Mouse (Mus musculus): ENCODE data around the gene Kirrel3. TPM values are rescaled to one million over a fixed set of nuclear protein-coding genes. Genes with fewer than 3 reads are reported as not detected.

The Kirrel3 gene
- polyA plus RNA-seq, 1 experiment from 2014 or later = 1.0 TPM

DNA sequence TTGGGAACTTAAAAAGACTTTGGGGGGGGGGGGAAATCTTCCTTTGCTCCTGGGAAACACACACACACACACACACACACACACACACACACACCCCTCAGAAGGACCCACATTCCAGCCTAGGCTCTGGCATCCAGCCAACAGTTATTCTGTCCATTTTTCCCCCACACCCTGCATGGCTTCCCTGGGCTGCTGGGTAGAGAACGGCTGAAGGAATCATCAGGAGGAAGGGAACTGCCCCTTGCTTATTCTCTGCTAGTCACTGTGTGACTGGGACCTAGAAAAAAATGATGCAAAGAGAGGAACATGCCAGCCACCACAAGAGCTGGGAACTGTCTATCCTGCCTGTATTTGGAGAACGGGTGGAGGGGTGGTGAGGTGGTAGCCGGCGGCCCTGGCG is 532.4 kb downstream of the Kirrel3 start:
- Histone ChIP-seq H3K27me3 (ENCODE audit: insufficient read depth, poor library complexity, severe bottlenecking) (peaks cover 33% of the 10 kb centered on the region; the same call in 1 of the 2 replicates), H3K4me3 (peak overlapping the region; percentile 29; the same call in 1 of the 2 replicates), H3K4me1 (peaks cover 11% of the 10 kb centered on the region), H3K9me3 (no peaks in the 10 kb centered on the region), H3K27ac (no peak overlapping the region), H3K36me3 (no peaks in the 10 kb centered on the region)
- no peak for DNase-seq (ENCODE audit: low spot score)
- WGBS = 11% methylated on average over 5 of the region's 5 CpGs

DNA sequence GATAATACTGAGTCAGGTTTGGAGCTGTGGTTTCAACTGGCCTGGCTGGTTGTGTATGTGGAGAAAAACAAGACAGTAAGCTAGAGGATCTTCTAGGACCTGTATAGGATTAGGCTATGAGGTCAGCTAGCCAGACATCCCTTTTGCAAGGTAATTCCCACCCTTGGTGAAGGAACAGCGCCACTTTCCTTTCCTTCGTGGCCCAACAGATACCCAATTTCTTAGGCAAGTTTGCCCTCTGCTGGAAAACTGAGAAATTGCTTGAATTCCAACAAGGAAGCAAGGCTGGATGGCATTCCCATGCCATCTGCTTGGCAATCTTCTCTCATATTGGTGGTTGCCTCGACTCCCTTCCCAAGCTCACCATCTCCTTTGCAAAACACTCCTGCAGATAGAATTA is 533.7 kb downstream of the Kirrel3 start:
- Histone ChIP-seq H3K4me3 (no peak overlapping the region), H3K36me3 (no peaks in the 10 kb centered on the region), H3K27ac (no peak overlapping the region), H3K9me3 (no peaks in the 10 kb centered on the region), H3K4me1 (peaks cover 13% of the 10 kb centered on the region), H3K27me3 (ENCODE audit: insufficient read depth, poor library complexity, severe bottlenecking) (peaks cover 45% of the 10 kb centered on the region)
- no peak for DNase-seq (ENCODE audit: low spot score)
- 11% methylated on average over 3 of the region's 3 CpGs for WGBS

DNA sequence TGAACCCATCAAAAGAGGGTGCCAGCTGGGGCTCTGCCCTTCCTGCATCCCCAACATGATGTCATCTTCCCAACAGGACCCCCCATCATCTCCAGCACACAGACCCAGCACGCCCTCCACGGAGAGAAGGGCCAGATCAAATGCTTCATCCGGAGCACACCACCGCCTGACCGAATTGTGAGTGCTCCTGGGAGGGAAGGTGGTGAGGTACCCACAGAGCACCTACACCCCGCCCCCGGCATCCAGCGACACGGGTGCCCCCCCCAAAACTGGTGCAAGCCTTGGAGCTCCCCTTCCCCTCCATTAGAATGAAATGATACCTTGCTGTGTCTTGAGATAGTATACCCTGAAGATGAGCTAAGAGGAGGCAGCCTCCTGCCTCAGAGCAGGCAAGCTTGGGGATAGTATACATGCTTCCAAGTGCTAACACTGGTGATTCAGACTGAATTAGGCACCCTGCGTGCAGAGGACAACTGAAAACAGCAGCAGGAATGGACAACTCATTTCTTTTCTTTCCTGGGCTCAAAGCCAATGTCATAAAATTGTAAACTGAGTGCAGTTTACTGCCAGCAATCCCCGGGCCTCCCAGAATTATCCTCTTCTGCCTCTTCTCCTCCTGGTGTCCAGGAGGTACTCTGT is 534.4 kb downstream of the Kirrel3 start:
- H3K27me3 ChIP-seq (ENCODE audit: insufficient read depth, poor library complexity, severe bottlenecking) = peaks cover 51% of the 10 kb centered on the region

DNA sequence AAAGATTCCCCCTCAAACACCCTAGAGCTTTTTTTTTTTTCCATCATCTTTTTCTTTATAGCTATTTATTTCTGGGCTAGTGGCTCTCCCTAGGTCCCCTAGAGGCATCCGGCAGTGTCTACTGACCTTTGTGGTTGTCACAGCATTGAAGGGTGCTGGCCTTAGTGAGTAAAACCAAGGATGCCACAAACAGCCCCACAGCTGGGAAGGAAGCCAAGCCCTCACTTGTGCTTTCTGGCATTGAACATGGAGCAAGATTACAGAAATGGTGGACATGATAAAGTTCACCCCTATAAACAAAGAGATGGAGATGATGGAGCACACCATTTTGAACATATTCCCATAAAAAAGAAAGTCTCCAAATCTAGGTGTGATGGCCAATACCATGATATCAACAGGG is 536.0 kb downstream of the Kirrel3 start:
- Histone ChIP-seq H3K4me1 (peaks cover 24% of the 10 kb centered on the region), H3K4me3 (no peak overlapping the region), H3K27me3 (ENCODE audit: insufficient read depth, poor library complexity, severe bottlenecking) (peaks cover 55% of the 10 kb centered on the region), H3K36me3 (no peaks in the 10 kb centered on the region), H3K27ac (no peak overlapping the region), H3K9me3 (no peaks in the 10 kb centered on the region)
- 74% methylated on average over 1 of the region's 1 CpGs for WGBS
- no peak for DNase-seq (ENCODE audit: low spot score)

More for the DNA sequence above, 534.4 kb downstream of the Kirrel3 start:
- Histone ChIP-seq H3K4me1 (peaks cover 20% of the 10 kb centered on the region), H3K9me3 (no peaks in the 10 kb centered on the region), H3K36me3 (no peaks in the 10 kb centered on the region), H3K4me3 (no peak overlapping the region), H3K27ac (no peak overlapping the region)
- no peak for DNase-seq (ENCODE audit: low spot score)
- WGBS = 49% methylated on average over 11 of the region's 11 CpGs

DNA sequence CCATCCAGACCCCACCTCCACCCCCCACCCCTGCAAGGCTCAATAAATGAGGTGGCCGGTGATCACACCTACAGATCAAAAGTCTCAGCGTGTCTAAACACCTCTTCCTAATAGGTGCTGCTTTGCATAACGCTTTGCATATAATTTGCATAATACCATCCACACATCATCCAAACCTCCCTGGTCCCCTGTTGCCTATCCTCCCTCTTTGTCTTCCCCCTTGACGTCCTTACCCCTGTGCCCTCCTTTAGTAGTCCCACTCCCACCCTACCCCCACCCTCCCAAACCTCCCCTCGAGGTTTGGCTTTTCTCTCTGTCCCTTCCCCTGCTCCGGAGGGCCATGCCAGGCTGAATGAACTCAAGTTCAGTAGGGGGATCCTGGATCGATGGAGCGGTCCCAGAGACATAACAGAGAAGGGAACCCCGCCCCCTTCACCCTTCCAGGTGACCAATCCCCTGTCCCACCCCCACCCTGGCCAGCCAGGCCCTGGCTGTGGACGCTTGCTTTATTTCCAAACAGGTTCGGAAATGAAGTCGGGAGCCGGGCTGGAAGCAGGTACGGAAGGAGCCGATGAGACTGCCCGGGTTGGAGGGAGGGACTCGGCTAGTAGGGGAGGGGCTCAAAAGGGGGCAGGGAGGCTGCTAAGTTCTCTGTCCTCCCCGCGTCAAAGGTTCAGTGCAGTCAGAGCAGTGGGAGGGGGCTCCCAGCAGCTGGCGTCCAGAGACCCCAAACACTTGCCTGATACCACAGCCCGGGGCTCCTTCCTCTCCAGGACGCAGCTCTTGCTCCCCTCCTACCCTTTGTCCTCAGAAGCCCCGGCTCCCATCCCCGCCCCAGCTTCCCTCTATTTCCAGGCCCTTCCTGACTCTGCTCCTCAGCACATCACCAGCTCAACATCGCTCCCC is 539.1 kb downstream of the Kirrel3 start:
- no peak for DNase-seq (ENCODE audit: low spot score)
- peaks cover 50% of the 10 kb centered on the region for H3K27me3 ChIP-seq (ENCODE audit: insufficient read depth, poor library complexity, severe bottlenecking)
- peak overlapping the region; percentile 60 for H3K4me3 ChIP-seq
- H3K36me3 ChIP-seq = no peaks in the 10 kb centered on the region
- H3K4me1 ChIP-seq = peaks cover 13% of the 10 kb centered on the region; the same call in 1 of the 2 replicates
- no peaks in the 10 kb centered on the region for H3K9me3 ChIP-seq
- peak overlapping the region; percentile 31 for H3K27ac ChIP-seq
- under 1% methylated on average over 25 of the region's 25 CpGs for WGBS

DNA sequence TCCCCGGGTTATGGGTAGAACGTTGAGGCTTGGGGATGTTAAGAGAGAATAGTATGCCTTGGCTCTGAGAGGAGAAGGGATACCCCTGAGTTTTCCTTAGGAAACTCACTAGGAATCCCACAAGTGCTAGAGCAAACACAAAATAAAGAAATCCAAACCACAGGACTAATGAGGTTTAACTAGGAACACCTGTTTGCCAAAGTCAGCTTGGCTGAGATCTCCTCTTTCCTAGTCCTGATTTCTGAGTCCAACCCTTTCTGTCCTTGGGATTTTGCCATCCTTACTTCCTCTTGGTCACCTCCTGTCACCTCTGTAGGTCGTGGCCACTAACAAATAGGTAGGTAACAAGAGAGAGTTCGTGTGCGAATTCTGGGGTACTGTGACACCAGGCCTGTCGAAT is 540.6 kb downstream of the Kirrel3 start:
- DNase-seq (ENCODE audit: low spot score) = no peak
- Histone ChIP-seq H3K27ac (no peak overlapping the region), H3K4me3 (no peak overlapping the region), H3K9me3 (no peaks in the 10 kb centered on the region), H3K4me1 (peaks cover 13% of the 10 kb centered on the region; the same call in 1 of the 2 replicates), H3K27me3 (ENCODE audit: insufficient read depth, poor library complexity, severe bottlenecking) (peaks cover 47% of the 10 kb centered on the region), H3K36me3 (no peaks in the 10 kb centered on the region)
- WGBS = 74% methylated on average over 6 of the region's 6 CpGs

DNA sequence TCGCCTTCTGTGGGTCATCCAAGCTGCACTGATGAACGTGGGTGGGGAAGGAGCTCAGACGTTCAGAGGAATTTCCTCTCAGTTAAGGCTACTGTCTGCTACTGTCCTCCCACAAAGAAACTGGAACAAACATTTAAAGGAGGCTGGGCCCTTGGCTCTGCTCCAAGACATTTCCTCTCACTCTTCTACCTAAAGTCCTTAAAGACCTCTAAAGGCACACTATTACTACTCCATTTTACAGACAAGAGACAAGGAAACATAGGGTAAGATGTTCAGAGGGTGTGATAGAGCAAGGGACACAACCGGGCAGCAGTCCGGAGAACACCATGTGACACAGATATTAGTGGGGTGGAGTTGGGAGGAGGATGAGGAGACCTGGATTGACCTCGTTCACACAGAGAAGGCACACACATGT is 541.2 kb downstream of the Kirrel3 start:
- DNase-seq (ENCODE audit: low spot score) = no peak
- H3K27me3 ChIP-seq (ENCODE audit: insufficient read depth, poor library complexity, severe bottlenecking) = peaks cover 47% of the 10 kb centered on the region
- peaks cover 17% of the 10 kb centered on the region for H3K4me1 ChIP-seq
- no peaks in the 10 kb centered on the region for H3K9me3 ChIP-seq
- H3K4me3 ChIP-seq = no peak overlapping the region
- WGBS = 50% methylated on average over 6 of the region's 6 CpGs
- no peak overlapping the region for H3K27ac ChIP-seq
- H3K36me3 ChIP-seq = no peaks in the 10 kb centered on the region

DNA sequence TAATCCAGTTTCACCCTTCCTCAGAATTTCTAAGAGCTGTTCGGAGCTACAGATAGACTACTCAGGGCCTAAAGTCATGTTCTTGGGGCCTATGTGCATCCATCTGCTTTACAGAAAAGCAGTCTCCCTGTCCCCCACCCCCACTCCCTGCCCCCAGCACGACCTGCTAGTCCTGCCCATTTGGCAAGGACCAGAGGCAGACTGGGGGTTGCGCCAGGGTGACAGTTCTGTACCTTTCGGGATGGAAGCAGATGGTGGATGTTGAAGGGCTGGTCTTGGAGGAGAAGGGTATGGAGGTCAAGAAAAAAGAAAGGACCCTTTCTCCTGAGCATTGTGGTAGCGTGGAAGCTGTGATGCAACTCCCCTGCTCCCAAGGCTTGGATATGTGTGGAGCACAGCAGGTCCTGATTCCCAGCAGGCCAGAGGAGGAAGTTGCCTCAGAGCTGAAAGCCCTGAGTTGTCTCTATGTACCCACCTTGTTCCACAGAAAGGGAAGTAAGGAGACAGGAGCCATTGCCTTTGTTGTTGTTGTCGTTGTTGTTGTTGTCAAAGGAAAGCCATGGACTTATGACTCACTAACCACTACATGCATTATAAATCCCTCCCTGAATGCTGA is 541.8 kb downstream of the Kirrel3 start:
- Histone ChIP-seq H3K27me3 (ENCODE audit: insufficient read depth, poor library complexity, severe bottlenecking) (peaks cover 47% of the 10 kb centered on the region), H3K27ac (no peak overlapping the region), H3K36me3 (no peaks in the 10 kb centered on the region), H3K9me3 (no peaks in the 10 kb centered on the region), H3K4me3 (no peak overlapping the region), H3K4me1 (peaks cover 19% of the 10 kb centered on the region)
- 79% methylated on average over 6 of the region's 6 CpGs for WGBS
- DNase-seq (ENCODE audit: low spot score) = no peak

DNA sequence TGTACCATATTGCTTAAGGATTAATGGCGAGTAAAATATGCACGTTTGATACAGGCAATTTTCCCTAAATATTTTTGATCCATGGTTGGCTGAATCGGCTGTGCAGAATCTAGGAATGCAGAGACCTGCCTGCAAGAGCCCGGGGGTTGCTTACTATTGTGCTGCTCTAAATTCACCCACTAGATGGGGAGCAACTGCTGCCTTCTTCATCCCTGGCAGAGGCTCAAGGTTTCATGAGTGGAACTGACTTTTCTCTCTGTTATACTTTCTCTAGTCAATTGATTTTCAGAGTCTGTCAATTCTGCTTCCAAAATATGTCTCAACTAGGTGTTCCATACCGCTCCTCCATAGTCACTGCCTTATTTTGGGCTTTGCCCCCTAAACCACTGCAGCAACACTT is 545.1 kb downstream of the Kirrel3 start:
- Histone ChIP-seq H3K27me3 (ENCODE audit: insufficient read depth, poor library complexity, severe bottlenecking) (peaks cover 35% of the 10 kb centered on the region), H3K27ac (no peak overlapping the region), H3K4me1 (peaks cover 15% of the 10 kb centered on the region), H3K36me3 (no peaks in the 10 kb centered on the region), H3K4me3 (no peak overlapping the region), H3K9me3 (no peaks in the 10 kb centered on the region)
- DNase-seq (ENCODE audit: low spot score) = no peak
- WGBS = 71% methylated on average over 5 of the region's 5 CpGs

DNA sequence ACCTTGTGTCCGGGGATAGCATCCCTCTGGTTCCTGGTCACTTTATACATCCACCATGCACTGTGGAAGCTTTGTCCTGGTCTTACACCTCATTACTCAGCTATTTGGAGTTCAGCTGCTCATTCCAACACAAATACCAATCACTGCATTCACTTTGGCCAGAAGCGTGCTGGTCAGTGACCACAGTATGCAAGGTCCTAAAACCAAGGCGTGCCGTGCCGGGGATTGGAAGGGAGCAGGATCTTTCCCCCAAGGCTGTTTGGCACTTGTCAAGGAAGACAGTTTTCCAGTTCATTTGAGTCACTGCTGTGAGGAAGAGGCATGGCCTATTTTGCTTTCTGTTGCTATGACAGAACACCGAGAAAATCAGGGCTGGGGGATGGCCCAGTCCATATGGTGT is 546.8 kb downstream of the Kirrel3 start:
- H3K9me3 ChIP-seq = no peaks in the 10 kb centered on the region
- peaks cover 15% of the 10 kb centered on the region for H3K4me1 ChIP-seq
- 76% methylated on average over 6 of the region's 6 CpGs for WGBS
- no peaks in the 10 kb centered on the region for H3K36me3 ChIP-seq
- H3K27ac ChIP-seq = no peak overlapping the region
- no peak overlapping the region for H3K4me3 ChIP-seq
- no peak for DNase-seq (ENCODE audit: low spot score)
- peaks cover 22% of the 10 kb centered on the region for H3K27me3 ChIP-seq (ENCODE audit: insufficient read depth, poor library complexity, severe bottlenecking)

DNA sequence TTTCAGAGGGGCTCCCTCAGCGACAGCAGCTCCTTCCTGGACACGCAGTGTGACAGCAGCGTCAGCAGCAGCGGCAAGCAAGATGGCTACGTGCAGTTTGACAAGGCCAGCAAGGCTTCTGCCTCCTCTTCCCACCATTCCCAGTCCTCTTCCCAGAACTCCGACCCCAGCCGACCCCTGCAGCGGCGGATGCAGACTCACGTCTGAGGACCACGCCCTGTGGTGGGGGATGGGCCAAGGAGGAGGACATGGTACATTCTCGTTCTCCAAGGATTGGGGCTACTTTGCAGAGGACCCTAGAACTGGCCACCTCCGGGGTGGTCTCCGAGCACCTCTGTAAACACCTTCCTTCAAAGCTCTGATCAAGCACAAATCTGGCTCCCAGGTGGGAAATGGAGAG is 549.4 kb downstream of the Kirrel3 start:
- H3K27me3 ChIP-seq (ENCODE audit: insufficient read depth, poor library complexity, severe bottlenecking) = peaks cover 13% of the 10 kb centered on the region; the same call in 1 of the 2 replicates
- peak overlapping the region; percentile 47 for H3K27ac ChIP-seq
- whole genome bisulfite sequencing = 36% methylated on average over 14 of the region's 14 CpGs
- no peaks in the 10 kb centered on the region for H3K36me3 ChIP-seq
- no peaks in the 10 kb centered on the region for H3K9me3 ChIP-seq
- peak overlapping the region; percentile 39; the same call in 1 of the 2 replicates for H3K4me3 ChIP-seq
- DNase-seq (ENCODE audit: low spot score) = no peak
- H3K4me1 ChIP-seq = peaks cover 25% of the 10 kb centered on the region

DNA sequence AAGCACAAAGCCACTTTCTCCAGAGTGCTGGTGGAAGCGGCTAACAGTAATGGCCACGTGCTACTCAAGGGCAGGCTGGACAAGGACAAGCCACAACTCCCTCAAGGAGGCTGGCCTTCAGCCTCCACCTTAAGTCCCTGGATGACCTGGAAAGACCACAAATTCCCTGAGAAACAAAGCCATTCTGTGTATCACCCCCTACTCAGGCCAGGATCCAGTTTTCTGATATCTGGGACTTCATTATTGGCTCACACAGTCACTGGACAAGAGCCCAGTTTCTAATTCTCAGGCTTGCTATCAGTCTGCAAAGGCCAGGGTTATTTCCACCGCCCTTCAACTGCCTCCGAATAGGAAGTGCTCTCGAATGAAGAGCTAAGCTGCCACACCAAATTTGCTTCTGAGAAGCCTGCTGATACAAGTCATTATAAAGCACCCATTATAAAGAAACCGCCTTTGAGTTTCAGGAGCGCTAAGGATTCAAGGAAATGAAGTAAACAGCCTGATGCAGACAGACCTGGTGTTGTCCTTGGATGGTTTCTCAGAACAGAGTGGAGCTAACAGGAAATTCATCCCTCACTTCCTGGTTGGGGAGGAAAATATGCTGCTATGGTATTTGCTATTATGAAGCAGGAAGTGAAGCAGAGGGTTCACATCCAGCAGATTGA is 553.4 kb downstream of the Kirrel3 start:
- peaks cover 36% of the 10 kb centered on the region for H3K4me1 ChIP-seq
- H3K9me3 ChIP-seq = no peaks in the 10 kb centered on the region
- no peak overlapping the region for H3K4me3 ChIP-seq
- no peaks in the 10 kb centered on the region for H3K36me3 ChIP-seq
- no peak for DNase-seq (ENCODE audit: low spot score)
- H3K27ac ChIP-seq = peak overlapping the region; percentile 30
- H3K27me3 ChIP-seq (ENCODE audit: insufficient read depth, poor library complexity, severe bottlenecking) = peaks cover 13% of the 10 kb centered on the region; the same call in 1 of the 2 replicates
- 44% methylated on average over 7 of the region's 7 CpGs for WGBS
